Mouse (Mus musculus): Measurements from ENCODE around the gene Lamb2. TPM values are rescaled to one million over a fixed set of nuclear protein-coding genes. Genes with fewer than 3 reads are reported as not detected.

The Lamb2 gene
- polyA plus RNA-seq, 3 experiments from 2014 or later, result 0.06 to 0.08 TPM; not detected in 1

GRCm38 (mm10) chr9:108493246-108493645, 13.7 kb downstream of the Lamb2 start:
- ATAC-seq, result no peak

DNA sequence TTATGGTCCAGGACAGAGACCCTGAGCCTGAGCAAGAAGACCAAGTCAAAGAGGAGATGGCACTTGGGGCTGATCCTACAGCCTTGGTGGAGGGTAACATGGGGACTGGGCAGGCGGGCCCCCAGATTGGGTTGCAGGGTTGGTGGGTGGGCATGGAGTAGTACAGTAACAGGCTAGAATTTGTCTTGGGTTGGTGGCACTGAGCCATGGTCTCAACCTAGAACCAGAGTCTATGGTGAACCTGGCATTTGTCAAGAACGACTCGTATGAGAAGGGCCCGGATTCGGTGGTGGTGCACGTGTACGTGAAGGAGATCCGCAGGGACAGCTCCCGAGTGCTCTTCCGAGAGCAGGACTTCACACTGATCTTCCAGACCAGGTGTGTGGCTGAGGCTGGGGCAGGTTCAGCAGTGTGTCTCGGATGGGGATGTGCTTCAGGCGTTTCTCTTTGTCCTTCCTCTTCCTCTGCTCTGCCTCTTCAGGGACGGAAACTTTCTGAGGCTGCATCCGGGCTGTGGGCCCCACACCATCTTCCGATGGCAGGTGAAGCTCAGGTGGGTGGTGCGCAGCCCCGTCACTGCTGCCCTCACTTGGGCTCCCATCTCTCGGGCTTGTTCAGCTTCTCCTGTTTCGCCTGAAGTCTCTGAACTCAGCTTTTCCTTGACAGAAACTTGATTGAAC, 14.8 kb downstream of the Lamb2 start:
- no peak for ATAC-seq

- no peak for ATAC-seq
Measured at GRCm38 (mm10) chr9:108494905-108495304, 15.4 kb downstream of the Lamb2 start.

DNA sequence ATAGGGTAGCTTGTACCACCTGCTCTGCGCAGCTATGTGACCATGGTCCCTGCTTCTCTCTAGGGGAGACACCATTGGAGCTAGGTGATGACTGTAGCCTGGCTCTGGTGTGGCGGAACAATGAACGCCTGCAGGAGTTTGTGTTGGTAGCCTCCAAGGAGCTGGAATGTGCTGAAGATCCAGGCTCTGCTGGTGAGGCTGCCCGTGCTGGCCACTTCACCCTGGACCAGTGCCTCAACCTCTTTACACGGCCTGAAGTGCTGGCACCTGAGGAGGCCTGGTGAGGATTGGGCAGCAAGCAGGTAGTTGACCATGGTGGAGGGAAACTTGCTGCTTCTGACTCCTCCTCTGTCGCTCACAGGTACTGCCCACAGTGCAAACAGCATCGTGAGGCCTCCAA, 19.7 kb downstream of the Lamb2 start:
- ATAC-seq, result no peak

DNA sequence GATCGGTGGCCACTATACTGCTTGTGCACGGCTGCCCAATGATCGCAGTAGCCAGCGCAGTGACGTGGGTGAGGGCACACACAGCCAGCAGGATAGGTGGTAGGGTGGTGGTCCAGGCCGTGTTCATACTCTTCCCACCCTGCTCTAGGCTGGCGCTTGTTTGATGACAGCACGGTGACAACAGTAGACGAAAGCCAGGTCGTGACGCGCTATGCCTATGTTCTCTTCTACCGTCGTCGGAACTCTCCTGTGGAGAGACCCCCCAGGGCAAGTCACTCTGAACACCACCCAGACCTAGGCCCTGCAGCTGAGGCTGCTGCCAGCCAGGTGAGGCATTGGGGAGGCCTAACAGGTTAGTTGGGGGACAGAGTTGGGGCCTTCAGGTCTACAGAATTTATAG, 20.4 kb downstream of the Lamb2 start:
- no peak for ATAC-seq

GRCm38 (mm10) chr9:108506901-108507300, 27.4 kb downstream of the Lamb2 start:
- ATAC-seq, result no peak

DNA sequence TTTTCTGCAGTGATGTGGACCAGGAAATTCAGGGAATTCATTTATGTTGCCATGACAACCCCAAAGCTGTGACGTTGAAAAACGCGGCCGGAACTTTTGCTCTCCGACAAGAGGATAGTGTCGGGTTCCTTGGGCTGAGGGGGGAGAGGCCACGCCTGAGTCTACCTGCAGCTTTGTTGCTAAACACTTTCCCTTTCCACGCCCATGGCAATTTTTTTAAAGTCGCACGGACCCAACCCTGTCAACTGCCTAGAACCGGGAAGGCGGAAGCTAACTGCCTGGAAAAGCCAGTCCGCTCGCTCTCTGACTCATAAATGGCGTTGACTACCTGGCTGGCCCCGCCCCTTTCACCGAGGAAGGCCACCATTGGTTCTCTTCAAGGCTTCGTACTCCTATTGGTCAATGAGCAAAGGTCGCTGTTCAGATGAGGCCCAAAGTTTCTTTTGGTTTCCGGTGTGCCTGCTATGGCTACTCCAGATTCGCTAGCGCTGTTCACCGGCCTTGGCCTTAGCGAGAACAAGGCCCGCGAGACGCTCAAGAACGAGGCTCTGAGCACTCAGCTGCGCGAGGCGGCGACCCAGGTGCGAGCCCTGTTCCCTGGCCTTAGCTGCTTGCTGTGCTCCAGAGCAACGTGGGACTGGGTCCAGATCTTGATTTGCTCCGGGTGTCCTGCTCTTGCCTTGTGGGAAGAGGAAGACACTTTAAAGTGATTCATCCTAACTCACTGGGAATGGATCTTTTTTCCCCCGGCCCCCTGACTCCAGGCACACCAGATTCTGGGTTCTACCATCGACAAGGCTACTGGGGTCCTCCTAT, 28.3 kb downstream of the Lamb2 start, which contains the start of gene Qars:
Qars (plus strand) TSS at position 88 of the 816 bp plus-strand sequence.
- ATAC-seq, result peak; percentile 100

DNA sequence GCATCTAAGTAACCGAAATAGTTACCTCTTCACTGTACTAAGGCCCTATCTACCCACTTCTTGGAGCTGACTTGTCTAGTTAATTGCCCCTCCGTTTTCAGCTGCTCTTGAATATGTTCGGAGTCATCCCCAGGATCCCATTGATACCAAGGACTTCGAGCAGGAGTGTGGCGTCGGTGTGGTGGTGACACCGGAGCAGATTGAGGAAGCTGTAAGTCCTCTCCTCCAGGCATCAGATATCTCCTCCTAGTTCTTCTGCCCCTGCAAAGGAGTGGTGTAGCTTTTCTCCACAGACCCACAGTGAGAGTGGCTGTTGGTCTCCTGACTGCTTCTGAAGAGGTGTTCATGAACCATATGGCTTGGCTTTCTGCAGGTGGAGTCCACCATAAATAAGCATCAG, 29.2 kb downstream of the Lamb2 start:
- no peak for ATAC-seq

DNA sequence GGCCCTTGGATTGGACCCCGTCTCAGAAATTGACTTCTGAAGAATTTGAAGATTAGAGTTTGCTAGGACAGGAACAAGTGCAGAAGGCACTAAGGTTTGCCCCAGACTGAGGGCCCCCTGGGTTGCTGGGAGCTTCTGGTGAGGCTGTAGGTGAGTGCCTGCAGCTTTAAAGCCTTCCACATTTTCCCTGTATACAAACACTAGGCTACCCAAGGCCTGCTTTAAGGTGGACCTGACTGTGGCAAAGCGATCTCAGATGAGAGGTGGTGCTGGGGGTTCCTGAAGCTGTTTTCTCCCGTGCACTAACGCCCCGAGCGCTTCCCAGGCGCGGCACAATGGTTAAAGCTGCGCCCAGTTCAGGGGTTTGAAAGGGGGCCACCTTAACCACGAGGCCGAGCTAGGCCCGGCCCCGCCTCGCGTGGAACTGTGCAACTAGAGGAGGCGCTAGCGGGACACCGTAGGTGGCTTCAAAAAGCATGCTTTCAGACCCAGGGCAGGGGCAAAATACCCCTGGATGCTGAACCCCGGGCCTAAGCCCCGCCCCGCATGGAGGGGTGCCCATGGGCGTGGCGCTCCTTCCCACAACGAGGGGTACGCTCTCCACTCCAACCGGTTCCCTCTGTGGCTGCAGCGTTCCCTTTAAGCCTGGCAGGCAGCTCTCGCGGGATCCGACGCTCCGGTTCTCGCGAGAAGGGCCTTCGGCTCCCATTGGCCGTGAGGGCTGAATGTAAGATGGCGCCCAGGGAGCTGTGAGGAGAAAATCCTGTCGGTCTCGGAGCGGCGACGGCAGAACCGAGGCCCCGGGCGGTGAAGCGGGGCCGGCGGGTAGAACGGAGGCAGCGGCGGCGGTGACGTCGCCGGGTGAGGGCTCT, 37.1 kb downstream of the Lamb2 start, which contains the start of gene Qrich1:
Qrich1 (plus strand) TSS at position 427 of the 872 bp plus-strand sequence.
- ATAC-seq, result peak; percentile 92

- ATAC-seq, result peak; percentile 40
Measured at GRCm38 (mm10) chr9:108517253-108517930, 37.9 kb downstream of the Lamb2 start.

- ATAC-seq, result peak; percentile 37
Measured at GRCm38 (mm10) chr9:108517931-108518332, 38.4 kb downstream of the Lamb2 start.

DNA sequence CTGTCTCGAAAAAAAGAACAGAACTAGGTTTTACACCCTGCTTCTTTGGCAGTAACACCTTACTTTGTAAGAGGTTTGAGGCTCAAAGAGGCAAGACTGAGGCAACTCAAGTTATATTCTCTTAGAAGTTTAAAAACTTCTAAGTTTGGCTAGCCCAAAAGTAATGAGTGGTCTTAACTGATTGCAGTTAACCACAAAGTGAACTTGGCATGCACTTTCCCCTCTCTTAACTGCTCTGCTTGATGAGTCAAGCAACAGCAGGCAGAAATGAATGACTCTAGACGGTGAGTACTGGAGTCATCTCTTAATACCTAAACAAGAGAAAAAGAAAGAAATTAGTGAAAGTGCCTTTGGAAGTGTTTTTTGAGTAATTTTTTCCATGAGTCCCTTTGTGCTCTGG, 42.1 kb downstream of the Lamb2 start:
- ATAC-seq, result no peak

DNA sequence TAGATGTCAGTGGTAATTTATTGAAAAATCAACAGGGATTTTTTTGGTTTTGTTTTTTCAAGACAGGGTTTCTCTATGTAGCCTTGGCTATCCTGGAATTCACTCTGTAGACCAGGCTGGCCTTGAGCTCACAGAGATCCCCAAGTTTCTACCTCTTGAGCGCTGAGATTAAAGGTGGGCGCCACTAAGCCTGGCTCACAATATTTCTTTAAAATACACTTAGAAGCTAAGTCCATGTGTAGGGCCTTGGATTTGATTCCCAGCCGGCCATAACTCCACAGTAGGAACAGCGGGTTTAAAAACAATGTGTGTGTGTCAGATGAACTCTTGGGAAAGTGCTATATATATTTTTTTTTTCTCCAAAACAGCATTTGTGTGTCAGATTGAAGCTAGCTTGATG, 43.8 kb downstream of the Lamb2 start:
- no peak for ATAC-seq

DNA sequence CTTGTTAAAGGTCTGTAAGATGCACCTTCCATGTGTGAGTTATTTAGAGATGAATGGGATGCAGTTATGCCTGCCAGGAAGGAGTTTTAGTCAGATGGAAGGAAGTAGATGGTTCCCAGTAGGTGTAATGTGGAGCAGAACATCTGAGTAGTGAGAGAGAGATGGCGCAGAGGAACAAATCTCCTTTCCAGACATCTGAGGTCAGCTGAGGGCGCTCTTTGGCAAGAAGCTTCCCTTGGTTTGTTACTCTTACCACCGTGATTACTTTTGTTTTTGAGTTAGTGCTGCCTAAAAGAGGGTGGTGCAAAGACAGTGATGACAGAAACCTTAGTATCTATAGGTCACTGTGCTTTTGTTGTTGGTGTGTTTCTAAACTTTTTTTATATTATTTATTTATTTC, 45.9 kb downstream of the Lamb2 start:
- no peak for ATAC-seq

GRCm38 (mm10) chr9:108530954-108531353, 51.4 kb downstream of the Lamb2 start:
- no peak for ATAC-seq

DNA sequence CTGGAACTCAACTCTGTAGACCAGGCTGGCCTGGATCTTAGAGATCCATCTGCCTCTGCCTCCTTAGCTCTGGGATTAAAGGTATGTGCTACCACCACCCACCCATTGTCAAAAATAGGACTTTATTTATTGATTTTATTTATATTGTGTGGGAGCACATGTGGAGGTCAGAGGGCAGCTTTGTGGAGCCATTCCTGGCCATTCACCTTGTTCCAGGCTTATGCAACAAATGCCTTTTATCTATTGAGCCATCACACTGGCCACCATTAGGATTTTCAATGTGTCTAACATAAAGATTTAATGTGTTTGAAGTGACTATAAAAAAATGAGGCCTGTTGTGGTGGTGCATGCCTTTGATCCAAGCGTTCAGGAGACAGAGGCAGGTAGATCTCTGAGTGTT, 52.0 kb downstream of the Lamb2 start:
- no peak for ATAC-seq

Other genes starting within 250 kb of the Lamb2 start
- gene Dag1, start 215.8 kb upstream of the Lamb2 start, polyA plus RNA-seq (2017; shearing (Covaris generic)), result 1 to 10 TPM; 1.6 to 3.2 (median 2.2) TPM
- 1 to 10 TPM; 1.2 to 2.6 (median 1.6) TPM for gene Nicn1, start 189.3 kb upstream of the Lamb2 start, polyA plus RNA-seq (2017; shearing (Covaris generic))
- 1 to 10 TPM in 2 of 3 experiments, under 1 TPM in 1; 0.18 to 1.3 (median 1.1) TPM for gene Amt, start 182.9 kb upstream of the Lamb2 start, polyA plus RNA-seq (2017; shearing (Covaris generic))
- gene Rhoa, start 173.6 kb upstream of the Lamb2 start, polyA plus RNA-seq (2017; shearing (Covaris generic)), result 100 to 1,000 TPM; 323 to 459 (median 386) TPM
- 10 to 100 TPM in 2 of 3 experiments, 1 to 10 TPM in 1; 9.6 to 17.6 (median 14.8) TPM for gene Tcta, start 173.6 kb upstream of the Lamb2 start, polyA plus RNA-seq (2017; shearing (Covaris generic))
- 100 to 1,000 TPM; 489 to 506 (median 494) TPM for gene Gpx1, start 140.8 kb upstream of the Lamb2 start, polyA plus RNA-seq (2017; shearing (Covaris generic))
- gene Usp4, start 131.9 kb upstream of the Lamb2 start, polyA plus RNA-seq (2017; shearing (Covaris generic)), result 100 to 1,000 TPM in 2 of 3 experiments, 10 to 100 TPM in 1; 91.3 to 131 (median 111) TPM
- gene 1700102P08Rik, start 86.9 kb upstream of the Lamb2 start, polyA plus RNA-seq (2017; shearing (Covaris generic)), result 1 to 10 TPM in 2 of 3 experiments, under 1 TPM in 1; 0.78 to 2.2 (median 1.0) TPM
- gene Ccdc36, start 51.3 kb upstream of the Lamb2 start, polyA plus RNA-seq (2017; shearing (Covaris generic)), result not detected
- not detected for gene BC048562, start 43.3 kb upstream of the Lamb2 start, polyA plus RNA-seq (2017; shearing (Covaris generic))
- gene Ccdc71, start 19.2 kb upstream of the Lamb2 start, polyA plus RNA-seq (2017; shearing (Covaris generic)), result 10 to 100 TPM; 22.9 to 28.1 (median 27.5) TPM
- 1 to 10 TPM in 2 of 3 experiments, under 1 TPM in 1; 0.94 to 1.9 (median 1.6) TPM for gene Klhdc8b, start 18.2 kb upstream of the Lamb2 start, polyA plus RNA-seq (2017; shearing (Covaris generic))
- 10 to 100 TPM; 15.7 to 18.4 (median 18.4) TPM for gene Usp19, start 10.9 kb downstream of the Lamb2 start, polyA plus RNA-seq (2017; shearing (Covaris generic))
- gene Qars, start 28.0 kb downstream of the Lamb2 start, polyA plus RNA-seq (2017; shearing (Covaris generic)), result 100 to 1,000 TPM; 123 to 167 (median 155) TPM
- 10 to 100 TPM; 68.0 to 91.8 (median 70.4) TPM for gene Qrich1, start 37.1 kb downstream of the Lamb2 start, polyA plus RNA-seq (2017; shearing (Covaris generic))
- 100 to 1,000 TPM; 132 to 143 (median 137) TPM for gene Impdh2, start 80.5 kb downstream of the Lamb2 start, polyA plus RNA-seq (2017; shearing (Covaris generic))
- gene Ndufaf3, start 87.7 kb downstream of the Lamb2 start, polyA plus RNA-seq (2017; shearing (Covaris generic)), result 10 to 100 TPM; 63.9 to 75.7 (median 73.9) TPM
- gene Dalrd3, start 90.2 kb downstream of the Lamb2 start, polyA plus RNA-seq (2017; shearing (Covaris generic)), result 10 to 100 TPM; 47.6 to 79.7 (median 68.7) TPM
- gene Wdr6, start 99.0 kb downstream of the Lamb2 start, polyA plus RNA-seq (2017; shearing (Covaris generic)), result 10 to 100 TPM; 25.4 to 32.5 (median 28.0) TPM
- 10 to 100 TPM in 1 of 3 experiments, 1 to 10 TPM in 2; 5.6 to 10.9 (median 7.5) TPM for gene P4htm, start 117.9 kb downstream of the Lamb2 start, polyA plus RNA-seq (2017; shearing (Covaris generic))
- 10 to 100 TPM; 55.7 to 65.6 (median 62.7) TPM for gene Arih2, start 169.7 kb downstream of the Lamb2 start, polyA plus RNA-seq (2017; shearing (Covaris generic))
- 10 to 100 TPM; 41.0 to 53.4 (median 48.2) TPM for gene Slc25a20, start 182.4 kb downstream of the Lamb2 start, polyA plus RNA-seq (2017; shearing (Covaris generic))
- 10 to 100 TPM in 1 of 3 experiments, 1 to 10 TPM in 2; 7.7 to 11.9 (median 9.2) TPM for gene Prkar2a, start 209.6 kb downstream of the Lamb2 start, polyA plus RNA-seq (2017; shearing (Covaris generic))